Mouse (Mus musculus): ENCODE results near the gene Zfp367.

Gene Zfp367

GRCm38 (mm10) chr13:64156966-64157365, 4.0 kb upstream of the Zfp367 start:
- in situ Hi-C loops (cut with MboI, MseI): loop anchor here (10.0 to 25.0 kb wide), 3 partner anchors 955 to 1088 kb away; partner anchors contain the start of gene Mfsd14b (in 1 of the 2)

GRCm38 (mm10) chr13:64155171-64155571, 2.2 kb upstream of the Zfp367 start:
- in situ Hi-C loops (cut with MboI, MseI): loop anchor here (10.0 to 25.0 kb wide), 3 partner anchors 957 to 1090 kb away; partner anchors contain the start of gene Mfsd14b (in 1 of the 2)

GRCm38 (mm10) chr13:64154651-64155050, 1.6 kb upstream of the Zfp367 start:
- in situ Hi-C loops (cut with MboI, MseI): loop anchor here (10.0 to 25.0 kb wide), 3 partner anchors 958 to 1090 kb away; partner anchors contain the start of gene Mfsd14b (in 1 of the 2)

- in situ Hi-C loops (cut with MboI, MseI): loop anchor here (10.0 to 25.0 kb wide), 3 partner anchors 958 to 1091 kb away; partner anchors contain the start of gene Mfsd14b (in 1 of the 2)
Measured at GRCm38 (mm10) chr13:64153751-64154267, 807 bp upstream of the Zfp367 start.

- in situ Hi-C loops (cut with MboI, MseI): loop anchor here (10.0 to 25.0 kb wide), 3 partner anchors 960 to 1092 kb away; partner anchors contain the start of gene Mfsd14b (in 1 of the 2)
Measured at GRCm38 (mm10) chr13:64152671-64153082, 325 bp downstream of the Zfp367 start.

- in situ Hi-C loops (cut with MboI, MseI): loop anchor here (10.0 to 25.0 kb wide), 3 partner anchors 960 to 1093 kb away; partner anchors contain the start of gene Mfsd14b (in 1 of the 2)
Measured at GRCm38 (mm10) chr13:64152241-64152669, 747 bp downstream of the Zfp367 start.

- in situ Hi-C loops (cut with MboI, MseI): loop anchor here (10.0 to 25.0 kb wide), 3 partner anchors 962 to 1095 kb away; partner anchors contain the start of gene Mfsd14b (in 1 of the 2)
Measured at GRCm38 (mm10) chr13:64150121-64150520, 2.9 kb downstream of the Zfp367 start.

GRCm38 (mm10) chr13:64129616-64130375, 23.2 kb downstream of the Zfp367 start:
- in situ Hi-C loops (cut with MboI, MseI): no loop called here

GRCm38 (mm10) chr13:64128858-64129615, 24.0 kb downstream of the Zfp367 start, which contains the start of gene Slc35d2:
Slc35d2 (minus strand) TSS chr13:64129368.
- in situ Hi-C loops (cut with MboI, MseI): no loop called here

GRCm38 (mm10) chr13:64126316-64126715, 26.7 kb downstream of the Zfp367 start:
- in situ Hi-C loops (cut with MboI, MseI): no loop called here

GRCm38 (mm10) chr13:64124886-64125285, 28.1 kb downstream of the Zfp367 start:
- in situ Hi-C loops (cut with MboI, MseI): no loop called here

- in situ Hi-C loops (cut with MboI, MseI): no loop called here
Measured at GRCm38 (mm10) chr13:64123491-64124188, 29.4 kb downstream of the Zfp367 start.

- in situ Hi-C loops (cut with MboI, MseI): no loop called here
Measured at GRCm38 (mm10) chr13:64120760-64121159, 32.2 kb downstream of the Zfp367 start.

- in situ Hi-C loops (cut with MboI, MseI): no loop called here
Measured at GRCm38 (mm10) chr13:64117442-64117841, 35.6 kb downstream of the Zfp367 start.

- in situ Hi-C loops (cut with MboI, MseI): no loop called here
Measured at GRCm38 (mm10) chr13:64110421-64110820, 42.6 kb downstream of the Zfp367 start.

- in situ Hi-C loops (cut with MboI, MseI): loop anchor here in 1 of 2 experiments (5.0 kb wide), 1 partner anchor 316 kb away; no protein-coding TSS in a partner anchor
Measured at GRCm38 (mm10) chr13:64108381-64108850, 44.6 kb downstream of the Zfp367 start.

GRCm38 (mm10) chr13:64107535-64107934, 45.5 kb downstream of the Zfp367 start:
- in situ Hi-C loops (cut with MboI, MseI): loop anchor here in 1 of 2 experiments (5.0 kb wide), 1 partner anchor 315 kb away; no protein-coding TSS in a partner anchor

- in situ Hi-C loops (cut with MboI, MseI): loop anchor here in 1 of 2 experiments (5.0 kb wide), 1 partner anchor 315 kb away; no protein-coding TSS in a partner anchor
Measured at GRCm38 (mm10) chr13:64107105-64107504, 45.9 kb downstream of the Zfp367 start.

- in situ Hi-C loops (cut with MboI, MseI): loop anchor here in 1 of 2 experiments (5.0 kb wide), 1 partner anchor 313 kb away; no protein-coding TSS in a partner anchor
Measured at GRCm38 (mm10) chr13:64105690-64106089, 47.3 kb downstream of the Zfp367 start.

GRCm38 (mm10) chr13:64100186-64100585, 52.8 kb downstream of the Zfp367 start:
- in situ Hi-C loops (cut with MboI, MseI): no loop called here
